Mouse (Mus musculus): ENCODE results near the gene Slc11a1. TPM values are rescaled to one million over a fixed set of nuclear protein-coding genes. Genes with fewer than 3 reads are reported as not detected.

Slc11a1 gene
- total and polyA plus RNA-seq, 3 experiments = 13.1 to 39.4 (median 16.3) TPM

GRCm38 (mm10) chr1:74353453-74354229 is 21.4 kb upstream of the Slc11a1 start:
- DNase-seq = no peak

DNA sequence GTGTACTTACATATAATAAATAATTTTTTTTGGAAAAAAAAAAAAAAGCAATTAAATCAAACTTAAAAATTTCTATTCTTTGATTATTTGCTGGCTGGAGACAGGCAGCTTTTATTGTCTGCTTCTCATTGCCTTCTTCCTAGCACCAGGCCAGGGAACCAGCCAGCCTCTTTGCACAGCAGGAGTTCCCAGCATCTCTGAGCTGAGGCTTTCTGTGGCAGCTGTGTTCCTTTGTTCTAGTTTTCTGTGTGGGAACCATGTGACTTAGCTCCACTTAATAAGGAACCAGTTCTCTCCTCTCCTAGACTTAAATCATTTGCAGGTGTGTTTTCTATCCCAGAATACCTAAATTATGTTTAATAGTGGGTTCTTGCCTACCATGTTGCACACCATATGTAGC is 17.5 kb upstream of the Slc11a1 start:
- no peak for DNase-seq

GRCm38 (mm10) chr1:74359952-74360517 is 15.0 kb upstream of the Slc11a1 start:
- DNase-seq = no peak

DNA sequence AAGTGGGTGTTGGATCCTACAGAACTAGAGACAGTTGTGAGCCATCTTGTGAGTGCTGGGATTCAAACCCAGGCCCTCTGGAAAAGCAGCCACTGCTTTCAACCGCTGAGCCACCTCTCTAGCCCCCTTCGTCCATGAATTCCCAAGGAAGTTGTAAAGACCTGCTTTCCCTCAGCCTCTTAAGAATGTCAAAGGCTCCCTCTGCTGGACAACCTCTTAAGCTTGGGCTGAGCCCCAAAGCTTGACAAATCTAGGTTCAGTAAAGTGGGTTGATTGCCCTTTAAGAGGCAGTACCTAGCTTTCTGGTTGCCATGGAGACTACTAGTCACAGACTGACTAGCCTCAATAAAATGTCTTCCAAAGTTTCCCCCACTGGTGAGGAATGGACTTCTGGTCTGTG is 13.2 kb upstream of the Slc11a1 start, which contains the start of gene Catip:
TSS of gene Catip (plus strand) at position 297 of the 400 bp plus-strand sequence.
- peak; percentile 77 for DNase-seq

GRCm38 (mm10) chr1:74362325-74363229 is 12.4 kb upstream of the Slc11a1 start:
- DNase-seq = no peak

DNA sequence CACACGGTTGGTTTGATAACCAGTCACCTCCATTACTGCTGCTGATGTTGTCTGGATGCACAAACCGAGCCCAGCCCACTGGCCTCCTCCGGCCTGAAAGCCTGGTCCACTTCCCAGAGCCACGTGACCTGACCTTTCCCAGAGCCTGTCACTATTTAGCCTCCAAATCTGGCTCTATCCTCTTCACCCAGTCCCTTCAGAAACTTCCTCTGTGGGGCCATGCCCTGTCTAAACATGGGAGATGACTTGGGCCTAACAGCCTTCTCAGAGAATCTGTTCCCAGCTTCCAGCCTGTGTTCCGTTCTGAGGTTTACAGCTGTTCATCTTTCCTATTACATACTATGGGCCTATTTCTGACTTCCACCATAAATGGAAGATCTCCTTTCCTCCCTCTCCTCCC is 11.6 kb upstream of the Slc11a1 start:
- no peak for DNase-seq

GRCm38 (mm10) chr1:74364270-74364669 is 10.7 kb upstream of the Slc11a1 start:
- DNase-seq = no peak

DNA sequence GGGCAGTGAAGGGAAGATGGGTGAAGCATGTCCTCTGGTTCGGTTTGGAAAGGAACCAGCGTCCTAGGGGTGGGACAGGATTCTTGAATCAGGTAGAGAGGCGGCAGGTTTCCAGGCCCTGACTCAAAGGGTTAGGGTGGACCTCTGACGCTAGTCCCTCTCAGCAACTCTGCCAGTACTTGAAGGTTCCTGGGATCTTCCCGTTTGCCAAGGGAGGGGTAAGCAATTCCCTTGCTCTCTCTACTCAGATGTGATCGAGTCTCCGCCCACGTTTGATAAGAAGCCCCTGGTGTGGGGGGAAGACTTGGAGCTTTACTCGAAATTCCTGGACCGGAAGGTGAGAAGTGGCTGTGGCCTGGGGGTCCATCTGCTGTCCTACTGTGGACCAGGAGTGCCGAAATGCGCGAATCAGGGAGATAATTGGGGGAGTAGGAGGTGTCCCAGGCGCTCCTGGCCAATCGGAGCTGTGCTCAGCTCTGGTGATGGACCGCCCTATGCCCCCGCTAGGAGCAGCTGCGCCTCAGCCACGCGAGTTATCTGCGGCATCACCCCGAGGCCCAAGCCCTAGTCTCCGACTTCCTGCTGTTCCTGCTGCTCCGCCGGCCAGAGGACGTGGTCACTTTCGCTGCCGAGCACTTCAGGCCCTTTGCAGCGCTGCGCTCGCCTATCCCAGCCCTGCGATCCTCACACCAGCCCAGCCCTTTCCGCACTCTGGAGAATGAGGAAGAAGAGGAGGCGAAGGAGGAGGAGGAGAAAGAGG is 6.9 kb upstream of the Slc11a1 start:
- DNase-seq = peak; percentile 64

- DNase-seq = no peak
These were observed 5.0 kb upstream of the Slc11a1 start for GRCm38 (mm10) chr1:74370040-74370439.

DNA sequence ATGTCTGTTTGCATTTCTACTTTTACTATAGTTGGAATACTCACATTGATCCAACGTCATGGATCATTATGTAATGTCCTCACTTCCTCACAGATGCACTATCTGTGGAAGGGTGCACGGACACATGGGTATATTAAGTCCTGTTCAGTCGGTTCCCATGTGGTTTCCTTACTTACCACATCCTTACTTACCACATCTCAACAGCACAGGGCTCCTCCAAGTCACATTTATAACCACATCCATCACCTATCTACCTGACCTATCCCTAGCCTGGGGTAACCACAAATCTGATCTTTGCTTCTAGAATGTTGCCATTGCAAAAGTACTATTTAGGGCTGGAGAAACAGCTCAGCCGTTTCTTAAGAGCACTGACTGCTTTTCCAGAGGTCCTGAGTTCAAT is 1.6 kb upstream of the Slc11a1 start:
- no peak for DNase-seq

GRCm38 (mm10) chr1:74375561-74375960 is 566 bp downstream of the Slc11a1 start:
- no peak for DNase-seq

DNA sequence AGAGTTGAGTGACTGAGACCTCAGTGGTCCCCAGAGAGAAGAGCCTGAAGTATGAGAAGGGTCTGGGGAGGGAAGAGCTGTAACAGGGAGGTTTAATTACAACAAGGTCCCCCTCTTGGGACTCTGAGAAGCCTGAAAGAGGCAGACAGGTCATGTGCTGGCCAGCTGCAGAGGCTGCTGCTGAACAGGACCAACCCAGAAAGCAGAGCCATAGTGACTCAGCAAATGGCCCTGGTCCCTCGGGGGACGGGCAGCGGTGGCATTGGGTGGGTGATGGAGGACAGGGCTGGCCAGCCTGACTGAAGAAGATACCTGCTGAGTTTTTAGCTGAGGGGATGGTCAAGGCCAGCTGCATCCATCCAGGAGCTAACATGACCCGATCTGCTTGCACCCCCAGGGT is 1.4 kb downstream of the Slc11a1 start:
- peak; percentile 89 for DNase-seq

- DNase-seq = no peak
These were observed 4.1 kb downstream of the Slc11a1 start for GRCm38 (mm10) chr1:74379058-74379504.

GRCm38 (mm10) chr1:74380484-74380883 is 5.5 kb downstream of the Slc11a1 start:
- DNase-seq = no peak

DNA sequence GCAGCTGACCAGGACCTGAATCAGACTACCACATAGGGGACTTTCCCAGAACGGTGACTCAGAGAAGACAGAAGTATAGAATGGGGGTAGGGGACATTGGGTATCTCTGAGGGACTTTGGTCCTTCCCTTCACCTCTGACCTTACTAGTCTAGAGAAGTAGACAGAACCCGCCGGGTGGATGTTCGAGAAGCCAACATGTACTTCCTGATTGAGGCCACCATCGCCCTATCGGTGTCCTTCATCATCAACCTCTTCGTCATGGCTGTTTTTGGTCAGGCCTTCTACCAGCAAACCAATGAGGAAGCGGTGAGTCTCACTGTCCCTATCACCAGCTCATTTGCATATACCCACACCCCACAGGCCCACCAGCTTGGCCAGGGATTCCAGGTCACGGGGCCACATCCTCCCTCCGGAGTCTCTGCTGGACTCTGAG is 6.6 kb downstream of the Slc11a1 start:
- no peak for DNase-seq

- no peak for DNase-seq
These were observed 8.4 kb downstream of the Slc11a1 start for GRCm38 (mm10) chr1:74383385-74383784.

GRCm38 (mm10) chr1:74384525-74384924 is 9.5 kb downstream of the Slc11a1 start:
- DNase-seq = no peak

DNA sequence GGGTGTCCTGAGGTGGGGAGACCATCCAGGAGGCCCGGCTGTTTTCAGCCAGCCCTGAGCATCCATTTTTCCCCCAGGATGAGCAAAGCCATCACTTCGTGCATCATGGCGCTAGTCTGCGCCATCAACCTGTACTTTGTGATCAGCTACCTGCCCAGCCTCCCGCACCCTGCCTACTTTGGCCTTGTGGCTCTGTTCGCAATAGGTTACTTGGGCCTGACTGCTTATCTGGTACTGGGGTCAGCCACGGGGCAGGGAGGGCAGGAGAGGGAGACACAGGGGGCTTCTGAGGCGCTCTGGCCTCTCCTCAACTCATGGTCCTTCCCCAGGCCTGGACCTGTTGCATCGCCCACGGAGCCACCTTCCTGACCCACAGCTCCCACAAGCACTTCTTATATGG is 10.1 kb downstream of the Slc11a1 start:
- DNase-seq = no peak

GRCm38 (mm10) chr1:74385531-74385930 is 10.5 kb downstream of the Slc11a1 start:
- DNase-seq = no peak

GRCm38 (mm10) chr1:74386363-74386713 is 11.3 kb downstream of the Slc11a1 start:
- DNase-seq = no peak

DNA sequence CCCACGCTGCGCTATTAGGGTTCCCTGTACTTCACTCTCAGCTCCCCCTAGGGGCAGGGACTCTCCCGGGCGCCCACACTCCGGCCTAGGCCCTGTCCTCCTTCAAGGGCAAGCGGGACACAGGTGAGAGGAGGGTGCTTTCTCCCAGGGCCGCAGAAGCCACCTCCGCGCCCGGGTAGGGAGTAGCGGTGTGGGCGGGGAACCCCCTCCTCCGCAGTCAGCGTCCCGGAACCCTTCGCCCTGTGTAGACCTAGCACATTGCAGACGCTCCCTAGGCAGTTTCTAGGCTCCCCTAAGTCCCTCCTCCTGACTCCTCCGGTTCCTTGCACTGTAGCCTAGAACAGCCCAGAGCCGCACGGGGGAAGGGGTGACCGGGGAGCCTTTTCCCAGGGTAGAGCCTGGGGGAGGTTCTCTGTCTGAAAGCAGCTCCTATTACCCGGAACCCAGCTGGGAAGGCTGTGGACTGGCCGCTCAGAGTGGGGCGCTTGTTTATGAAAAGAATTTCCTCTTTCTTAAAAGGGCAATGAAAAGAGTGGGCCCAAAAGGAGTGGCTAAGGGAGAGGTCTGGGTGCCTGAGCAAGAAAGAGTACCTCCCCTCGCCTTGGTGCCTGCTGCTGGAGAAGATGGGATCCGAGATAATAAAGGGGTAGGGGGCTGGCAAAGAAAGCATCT is 11.9 kb downstream of the Slc11a1 start:
- peak; percentile 97 for DNase-seq

Measured in adrenal gland, adult 2 months (tissue).